Mouse (Mus musculus) E14TG2a.4 (cell line): ENCODE measurements at regions not wholly inside any gene's neighbourhood (a gene's known extent, or its start where the extent isn't known, plus 50 kb on each side); places are given as distances from the start of the nearest gene placed in this dataset.

Experiments used
- CTCF ChIP-seq: conservative IDR thresholded peaks from 2 replicates; pipeline ENCODE4 v1.5.1; 2014; ENCODE audit warnings: low read length
- NANOG ChIP-seq: IDR thresholded peaks from 2 replicates; pipeline ENCODE4 v1.6.1; 2014; ENCODE audit warnings: borderline replicate concordance, low read length, mixed read lengths

DNA sequence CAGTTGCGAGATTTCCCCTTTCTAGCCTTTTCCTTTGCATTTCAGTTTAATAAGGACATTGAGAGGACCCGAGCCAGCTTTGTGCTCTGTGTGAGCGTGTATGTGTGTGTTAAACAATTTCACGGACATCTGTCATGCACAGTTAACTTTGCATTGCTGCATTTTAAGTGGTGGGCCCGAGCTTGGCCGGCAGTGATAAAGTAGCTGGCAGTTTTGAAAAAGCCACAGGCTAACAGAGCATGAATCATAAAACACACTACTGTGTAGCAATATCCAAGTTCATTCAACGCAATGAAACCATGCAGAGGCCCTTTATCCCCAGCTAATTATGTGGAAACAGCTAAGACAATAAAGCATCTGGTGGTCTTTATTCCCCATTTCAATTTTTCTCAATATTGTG is 140.9 kb downstream of the Nkx6-1 start:
- TF ChIP-seq CTCF, result no peak
- no peak for TF ChIP-seq NANOG
